Comparison of ENCODE assay signal across 22 mouse cellular contexts in the genomic region with DNA sequence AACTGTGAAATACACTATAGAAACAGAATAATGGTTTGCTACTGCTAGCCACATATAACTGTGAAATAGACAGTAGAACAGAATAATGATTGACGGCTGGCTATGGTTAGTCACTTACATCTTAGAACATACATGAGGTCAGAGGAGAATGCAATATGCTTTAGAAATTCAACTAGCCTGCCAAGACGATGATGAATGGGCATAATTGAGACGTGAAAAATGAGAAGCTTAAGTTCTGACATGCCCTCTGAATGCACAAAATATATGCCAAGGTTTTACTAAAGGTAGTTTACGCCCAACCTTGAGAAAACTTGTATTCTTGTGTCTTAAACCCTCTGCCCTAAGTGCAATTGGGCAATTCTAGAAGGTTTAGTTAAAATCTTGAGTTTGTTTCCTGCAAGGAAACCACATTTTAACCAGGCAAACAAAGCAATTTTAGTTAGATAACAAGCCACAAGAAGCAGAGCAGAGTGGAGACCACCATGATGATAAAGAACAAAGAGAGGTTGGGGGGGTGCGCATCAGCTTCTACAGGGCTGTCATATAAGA.
"Had no signal": no experiment of that assay in that cellular context is flagged by ENCODE, and none has a peak within 500 bp of the region (broad histone marks: within the 10 kb centered on the region; RNA-seq: fewer than 3 reads in every experiment).

No protein-coding gene starts in this region.

- DNase-seq: kidney, postnatal 10 days; kidney, postnatal 36 days; left cerebral cortex, postnatal 4 days; liver, postnatal 0 days; lung, postnatal 14 days; lung, postnatal 4 days; right cerebral cortex, adult 18-20 months; right cerebral cortex, postnatal 14 days; right cerebral cortex, postnatal 4 days; thymus, adult 2 months; thymus, postnatal 36 days had no signal

- H3K27me3 ChIP-seq: kidney, embryonic 15.5 days; limb, embryonic 12.5 days; limb, embryonic 15.5 days; lung, embryonic 15.5 days; midbrain, embryonic 12.5 days; midbrain, embryonic 15.5 days; neural tube, embryonic 12.5 days; neural tube, embryonic 15.5 days had no signal

- ATAC-seq: liver, postnatal 0 days; midbrain, embryonic 15.5 days had no signal

- H3K9me3 ChIP-seq: kidney, embryonic 15.5 days; limb, embryonic 12.5 days; limb, embryonic 15.5 days; lung, embryonic 15.5 days; midbrain, embryonic 12.5 days; midbrain, embryonic 15.5 days; neural tube, embryonic 12.5 days; neural tube, embryonic 15.5 days had no signal

- H3K27ac ChIP-seq: kidney, embryonic 15.5 days; limb, embryonic 12.5 days; limb, embryonic 15.5 days; liver, embryonic 14.5 days; lung, embryonic 15.5 days; midbrain, embryonic 12.5 days; midbrain, embryonic 15.5 days; neural tube, embryonic 12.5 days; neural tube, embryonic 15.5 days; stomach, postnatal 0 days had no signal

- H3K4me3 ChIP-seq: kidney, embryonic 15.5 days; limb, embryonic 12.5 days; limb, embryonic 15.5 days; lung, embryonic 15.5 days; midbrain, embryonic 12.5 days; midbrain, embryonic 15.5 days; neural tube, embryonic 12.5 days; neural tube, embryonic 15.5 days had no signal

- H3K4me1 ChIP-seq: kidney, embryonic 15.5 days; limb, embryonic 12.5 days; limb, embryonic 15.5 days; lung, embryonic 15.5 days; midbrain, embryonic 12.5 days; midbrain, embryonic 15.5 days; neural tube, embryonic 12.5 days; neural tube, embryonic 15.5 days had no signal

- H3K9ac ChIP-seq: kidney, embryonic 15.5 days; limb, embryonic 12.5 days; limb, embryonic 15.5 days; liver, embryonic 14.5 days; liver, postnatal 0 days; lung, embryonic 15.5 days; midbrain, embryonic 12.5 days; midbrain, embryonic 15.5 days; neural tube, embryonic 12.5 days; neural tube, embryonic 15.5 days had no signal

- H3K4me2 ChIP-seq: kidney, embryonic 15.5 days; limb, embryonic 12.5 days; limb, embryonic 15.5 days; liver, embryonic 11.5 days; lung, embryonic 15.5 days; midbrain, embryonic 12.5 days; midbrain, embryonic 15.5 days; neural tube, embryonic 12.5 days; neural tube, embryonic 15.5 days had no signal

- H3K36me3 ChIP-seq: kidney, embryonic 15.5 days; limb, embryonic 12.5 days; limb, embryonic 15.5 days; lung, embryonic 15.5 days; midbrain, embryonic 12.5 days; midbrain, embryonic 15.5 days; neural tube, embryonic 12.5 days; neural tube, embryonic 15.5 days had no signal
